Mouse (Mus musculus) embryonic fibroblast, embryonic 13.5 days (primary cell): ENCODE measurements around the gene Dnpep. TPM values are rescaled to one million over a fixed set of nuclear protein-coding genes. Genes with fewer than 3 reads are reported as not detected.

ENCODE experiments used
- H3K27ac ChIP-seq: 2 replicates; pipeline ENCODE4 v1.5.1; 2012; ENCODE audit warnings: low read length, control low read depth, inconsistent platforms; ENCODE audit not compliant: insufficient read depth
- H3K4me1 ChIP-seq: 2 replicates; pipeline ENCODE4 v1.6.1; 2011; ENCODE audit warnings: low read length; ENCODE audit not compliant: control insufficient read depth, insufficient read depth
- H3K4me3 ChIP-seq: 2 replicates; pipeline ENCODE4 v1.5.1; 2011; ENCODE audit warnings: mild to moderate bottlenecking, control low read depth, low read length; ENCODE audit not compliant: insufficient read depth
- CTCF ChIP-seq: IDR thresholded peaks from 2 replicates; pipeline ENCODE4 v1.5.1; 2011; ENCODE audit warnings: mild to moderate bottlenecking, control low read depth, low read length, moderate library complexity, borderline replicate concordance; ENCODE audit not compliant: insufficient read depth
- POLR2A ChIP-seq: IDR thresholded peaks from 2 replicates; pipeline ENCODE4 v1.6.1; 2011; ENCODE audit warnings: low read depth, mild to moderate bottlenecking, control low read depth, low read length, moderate library complexity
- polyA plus RNA-seq: library from polyadenylated mRNA; stranded (reverse); fragments of >200 nt; gene quantifications from 2 replicates; pipeline ENCODE4 v1.2.4, GENCODE M21; 2011; ENCODE audit warnings: low read depth; ENCODE audit not compliant: missing spikeins, insufficient read length

Gene Dnpep
- polyA plus RNA-seq, 1 experiment = 79.7 TPM

- peaks cover 6% of the 10 kb centered on the region for H3K4me1 ChIP-seq
- TF ChIP-seq CTCF (no peak), POLR2A (no peak)
- no peak overlapping the region for H3K27ac ChIP-seq
- no peak overlapping the region for H3K4me3 ChIP-seq
Observed at GRCm38 (mm10) chr1:75336461-75336860, 18.7 kb upstream of the Dnpep start.

- H3K4me3 ChIP-seq = no peak overlapping the region
- H3K4me1 ChIP-seq = no peaks in the 10 kb centered on the region
- no peak for TF ChIP-seq POLR2A
- TF ChIP-seq CTCF = no peak
- no peak overlapping the region for H3K27ac ChIP-seq
Observed at GRCm38 (mm10) chr1:75331271-75331670, 13.5 kb upstream of the Dnpep start.

- TF ChIP-seq CTCF = no peak
- no peak for TF ChIP-seq POLR2A
- no peak overlapping the region for H3K27ac ChIP-seq
- no peak overlapping the region for H3K4me3 ChIP-seq
- H3K4me1 ChIP-seq = no peaks in the 10 kb centered on the region
Observed at GRCm38 (mm10) chr1:75327461-75327860, 9.7 kb upstream of the Dnpep start.

GRCm38 (mm10) chr1:75319166-75319565, 1.4 kb upstream of the Dnpep start:
- no peak for TF ChIP-seq CTCF
- TF ChIP-seq POLR2A = no peak
- no peaks in the 10 kb centered on the region for H3K4me1 ChIP-seq
- H3K27ac ChIP-seq = no peak overlapping the region
- H3K4me3 ChIP-seq = no peak overlapping the region

GRCm38 (mm10) chr1:75318736-75319135, 946 bp upstream of the Dnpep start:
- TF ChIP-seq POLR2A (no peak), CTCF (no peak)
- H3K4me1 ChIP-seq = no peaks in the 10 kb centered on the region
- no peak overlapping the region for H3K27ac ChIP-seq
- H3K4me3 ChIP-seq = no peak overlapping the region

- Histone ChIP-seq H3K4me1 (no peaks in the 10 kb centered on the region), H3K4me3 (no peak overlapping the region), H3K27ac (peak overlapping the region; percentile 27)
- no peak for TF ChIP-seq CTCF
- TF ChIP-seq POLR2A = no peak
Observed at GRCm38 (mm10) chr1:75318301-75318700, 511 bp upstream of the Dnpep start.

GRCm38 (mm10) chr1:75316861-75317240, 939 bp downstream of the Dnpep start:
- TF ChIP-seq POLR2A (peak; percentile 87), CTCF (no peak)
- no peaks in the 10 kb centered on the region for H3K4me1 ChIP-seq
- peak overlapping the region; percentile 89 for H3K27ac ChIP-seq
- peak overlapping the region; percentile 80 for H3K4me3 ChIP-seq

- Histone ChIP-seq H3K4me1 (no peaks in the 10 kb centered on the region), H3K27ac (no peak overlapping the region), H3K4me3 (peak overlapping the region; percentile 80)
- TF ChIP-seq POLR2A (no peak), CTCF (no peak)
Observed at GRCm38 (mm10) chr1:75315456-75316365, 2.1 kb downstream of the Dnpep start.

- no peak overlapping the region for H3K27ac ChIP-seq
- no peaks in the 10 kb centered on the region for H3K4me1 ChIP-seq
- TF ChIP-seq CTCF (no peak), POLR2A (no peak)
- H3K4me3 ChIP-seq = no peak overlapping the region
Observed at GRCm38 (mm10) chr1:75315011-75315410, 2.8 kb downstream of the Dnpep start.

GRCm38 (mm10) chr1:75311694-75312093, 6.1 kb downstream of the Dnpep start:
- H3K27ac ChIP-seq = no peak overlapping the region
- H3K4me3 ChIP-seq = no peak overlapping the region
- no peaks in the 10 kb centered on the region for H3K4me1 ChIP-seq
- no peak for TF ChIP-seq POLR2A
- TF ChIP-seq CTCF = no peak

GRCm38 (mm10) chr1:75304662-75305061, 13.1 kb downstream of the Dnpep start:
- Histone ChIP-seq H3K4me3 (no peak overlapping the region), H3K4me1 (no peaks in the 10 kb centered on the region), H3K27ac (no peak overlapping the region)
- TF ChIP-seq POLR2A = no peak
- no peak for TF ChIP-seq CTCF
